Mouse (Mus musculus): Measurements from ENCODE around the gene Nfil3. TPM values are rescaled to one million over a fixed set of nuclear protein-coding genes. Genes with fewer than 3 reads are reported as not detected.

Gene Nfil3
- total RNA-seq, 2 experiments from 2014 or later, result 15.7 to 39.9 TPM

Other genes starting within 250 kb of the Nfil3 start
- gene Auh, start 51.4 kb downstream of the Nfil3 start, total RNA-seq (2021), result 10 to 100 TPM; 47.4 to 65.3 TPM

All from gastrocnemius, postnatal 14 days (tissue).